Mouse (Mus musculus) lung, postnatal 0 days (tissue): ENCODE measurements at regions not wholly inside any gene's neighbourhood (a gene's known extent, or its start where the extent isn't known, plus 50 kb on each side); places are given as distances from the start of the nearest gene placed in this dataset.

Experiments used
- ATAC-seq: fragments of 200-750 bp; cut with Nextera tagmentation; 2 replicates; pipeline ENCODE4 v1.8.0; 2017; ENCODE audit warnings: moderate library complexity
- DNase-seq: peaks from one replicate; pipeline ENCODE4 v3.0.0-alpha.2; 2016; ENCODE audit warnings: low spot score
- H3K27ac ChIP-seq: fragments of 300-500 bp; sonication (generic); 2 replicates; pipeline ENCODE4 v1.5.1; 2014; ENCODE audit warnings: antibody characterized with exemption, mild to moderate bottlenecking, low read length, mixed read lengths
- H3K27me3 ChIP-seq: fragments of 300-500 bp; sonication (generic); replicated peaks from 2 replicates; pipeline ENCODE4 v1.6.1; 2014; ENCODE audit warnings: low read length, mixed read lengths; ENCODE audit not compliant: insufficient read depth
- H3K36me3 ChIP-seq: fragments of 300-500 bp; sonication (generic); 2 replicates; pipeline ENCODE4 v1.6.1; 2014; ENCODE audit warnings: low read length, mixed read lengths; ENCODE audit not compliant: insufficient read depth
- H3K4me1 ChIP-seq: fragments of 300-500 bp; sonication (generic); 2 replicates; pipeline ENCODE4 v1.6.1; 2014; ENCODE audit warnings: antibody characterized with exemption, low read depth, low read length, mixed read lengths; ENCODE audit not compliant: insufficient read depth
- H3K4me2 ChIP-seq: fragments of 300-500 bp; sonication (generic); replicated peaks from 2 replicates; pipeline ENCODE4 v1.6.1; 2014; ENCODE audit warnings: low read depth, mild to moderate bottlenecking, low read length, moderate library complexity, mixed read lengths
- H3K4me3 ChIP-seq: fragments of 300-500 bp; sonication (generic); 2 replicates; pipeline ENCODE4 v1.5.1; 2014; ENCODE audit warnings: low read depth, low read length
- H3K9ac ChIP-seq: fragments of 300-500 bp; sonication (generic); replicated peaks from 2 replicates; pipeline ENCODE4 v1.6.1; 2014; ENCODE audit warnings: low read depth, mild to moderate bottlenecking
- H3K9me3 ChIP-seq: fragments of 300-500 bp; sonication (generic); 2 replicates; pipeline ENCODE4 v1.6.1; 2016; ENCODE audit warnings: low read length, mixed read lengths
- CTCF ChIP-seq: IDR thresholded peaks from 2 replicates; pipeline ENCODE4 v1.5.1; 2016; ENCODE audit warnings: antibody characterized with exemption, mild to moderate bottlenecking
- EP300 ChIP-seq: IDR thresholded peaks from 2 replicates; pipeline ENCODE4 v1.6.1; 2016; ENCODE audit warnings: antibody characterized with exemption, mild to moderate bottlenecking, control low read depth
- WGBS: fragments of 180-500 bp; shearing (Covaris S2); extraction: QIAGEN DNeasy Blood & Tissue Kit; methylation state at CpG from one replicate; pipeline ENCODE4 v1.1.7; 2014; 5-methylcytosine and 5-hydroxymethylcytosine counted together

- Histone ChIP-seq H3K9me3 (no peaks in the 10 kb centered on the region), H3K9ac (no peak overlapping the region), H3K4me1 (no peaks in the 10 kb centered on the region; the same call in 1 of the 2 replicates), H3K36me3 (no peaks in the 10 kb centered on the region), H3K4me3 (no peak overlapping the region), H3K27me3 (no peaks in the 10 kb centered on the region), H3K4me2 (no peak overlapping the region), H3K27ac (no peak overlapping the region)
- ATAC-seq = no peak
- DNase-seq = no peak
- no peak for TF ChIP-seq CTCF
- TF ChIP-seq EP300 = no peak
- 50% methylated on average over 8 of the region's 8 CpGs for WGBS
These were observed 1150.7 kb downstream of the Mrps31 start for GRCm38 (mm10) chr8:23561683-23562385.

DNA sequence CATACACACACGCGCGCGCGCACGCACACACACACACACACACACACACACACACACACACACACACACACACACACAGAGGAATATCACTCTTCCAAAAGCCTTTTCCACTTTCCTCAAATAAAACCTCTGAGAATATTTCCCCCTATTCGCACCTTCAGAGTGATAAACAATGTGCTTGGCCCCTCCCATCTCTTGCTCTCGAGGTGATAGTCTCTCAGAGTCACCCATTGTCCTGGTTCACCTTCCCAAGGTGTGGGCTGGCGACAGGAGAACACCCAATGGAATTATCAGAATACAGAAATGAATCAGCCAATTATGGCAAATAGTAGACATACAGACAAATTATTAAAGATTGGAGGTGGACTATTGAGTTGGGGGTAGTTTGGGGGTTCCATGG is 1151.3 kb downstream of the Mrps31 start:
- H3K4me1 ChIP-seq = no peaks in the 10 kb centered on the region; the same call in 1 of the 2 replicates
- H3K36me3 ChIP-seq = no peaks in the 10 kb centered on the region
- no peak overlapping the region for H3K4me2 ChIP-seq
- WGBS = 36% methylated on average over 9 of the region's 9 CpGs
- H3K27ac ChIP-seq = no peak overlapping the region
- H3K4me3 ChIP-seq = no peak overlapping the region
- ATAC-seq (no peak), DNase-seq (no peak)
- no peak overlapping the region for H3K9ac ChIP-seq
- H3K27me3 ChIP-seq = no peaks in the 10 kb centered on the region
- TF ChIP-seq CTCF = no peak
- no peak for TF ChIP-seq EP300
- H3K9me3 ChIP-seq = no peaks in the 10 kb centered on the region

- no peak for ATAC-seq
These were observed 1152.2 kb downstream of the Mrps31 start for GRCm38 (mm10) chr8:23563065-23564020.

DNA sequence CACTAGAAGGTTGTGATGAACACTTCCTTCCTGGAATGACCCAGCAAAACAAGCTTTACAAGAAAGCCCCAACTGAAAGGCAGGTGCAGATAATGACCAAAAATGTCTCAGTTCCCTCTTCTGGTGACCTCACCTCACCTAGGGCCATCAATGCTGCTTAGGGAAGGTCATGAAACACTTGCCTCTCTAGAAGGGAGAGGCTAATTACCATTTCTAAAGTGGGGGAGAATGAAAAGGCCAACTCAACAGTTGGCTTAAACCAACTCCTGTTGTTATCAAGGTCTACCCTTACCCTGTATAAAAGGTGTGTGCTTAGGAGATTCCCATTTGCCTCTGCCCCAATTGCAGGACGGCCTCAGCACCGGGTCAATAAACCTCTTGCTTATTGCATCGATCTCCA is 1156.7 kb downstream of the Mrps31 start:
- Histone ChIP-seq H3K27me3 (no peaks in the 10 kb centered on the region), H3K4me3 (no peak overlapping the region), H3K4me2 (no peak overlapping the region), H3K9ac (no peak overlapping the region), H3K9me3 (no peaks in the 10 kb centered on the region), H3K36me3 (no peaks in the 10 kb centered on the region), H3K27ac (no peak overlapping the region), H3K4me1 (no peaks in the 10 kb centered on the region; the same call in 1 of the 2 replicates)
- 86% methylated on average over 3 of the region's 3 CpGs for WGBS
- ATAC-seq = no peak
- DNase-seq = no peak
- TF ChIP-seq EP300 = no peak
- no peak for TF ChIP-seq CTCF

More at GRCm38 (mm10) chr8:23563065-23564020, 1152.2 kb downstream of the Mrps31 start:
- WGBS = 8% methylated on average over 18 of the region's 18 CpGs
- no peak overlapping the region for H3K9ac ChIP-seq
- TF ChIP-seq EP300 (no peak), CTCF (no peak)
- H3K36me3 ChIP-seq = no peaks in the 10 kb centered on the region
- no peak overlapping the region for H3K4me3 ChIP-seq
- H3K27me3 ChIP-seq = no peaks in the 10 kb centered on the region
- no peaks in the 10 kb centered on the region for H3K9me3 ChIP-seq
- no peaks in the 10 kb centered on the region; the same call in 1 of the 2 replicates for H3K4me1 ChIP-seq
- no peak for DNase-seq
- H3K27ac ChIP-seq = no peak overlapping the region
- no peak overlapping the region for H3K4me2 ChIP-seq

GRCm38 (mm10) chr8:23571338-23571737 is 1154.3 kb downstream of the Adam3 start:
- WGBS = 84% methylated on average over 1 of the region's 1 CpGs

DNA sequence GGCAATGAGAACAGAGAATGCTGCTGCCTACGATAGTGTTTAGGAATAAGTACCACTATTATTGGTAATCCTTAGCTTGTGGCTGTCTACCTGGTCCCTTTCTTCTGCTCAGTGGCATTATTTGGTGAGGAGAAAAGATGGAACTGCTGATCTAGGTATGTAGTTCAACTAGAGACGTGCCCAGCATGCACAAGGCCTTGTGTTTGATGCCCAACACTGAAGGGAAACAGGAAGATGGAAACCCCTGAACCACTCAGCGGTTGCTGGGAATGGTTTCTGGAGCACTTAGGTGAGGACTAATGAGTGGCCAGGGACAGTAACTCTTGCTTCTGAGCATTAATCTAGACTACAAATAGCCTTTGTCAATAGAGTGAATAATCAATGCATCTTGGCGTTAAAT is 1145.5 kb downstream of the Adam3 start:
- Histone ChIP-seq H3K27me3 (no peaks in the 10 kb centered on the region), H3K9ac (no peak overlapping the region), H3K4me2 (no peak overlapping the region), H3K36me3 (no peaks in the 10 kb centered on the region), H3K9me3 (no peaks in the 10 kb centered on the region), H3K4me3 (no peak overlapping the region), H3K4me1 (no peaks in the 10 kb centered on the region), H3K27ac (no peak overlapping the region)
- DNase-seq (no peak), ATAC-seq (no peak)
- TF ChIP-seq CTCF (no peak), EP300 (no peak)
- WGBS = 86% methylated on average over 4 of the region's 4 CpGs

More at GRCm38 (mm10) chr8:23571338-23571737, 1154.3 kb downstream of the Adam3 start:
- no peak overlapping the region for H3K9ac ChIP-seq
- no peaks in the 10 kb centered on the region for H3K36me3 ChIP-seq
- no peak for DNase-seq
- no peaks in the 10 kb centered on the region for H3K4me1 ChIP-seq
- no peak overlapping the region for H3K4me3 ChIP-seq
- no peak overlapping the region for H3K4me2 ChIP-seq
- H3K27me3 ChIP-seq = no peaks in the 10 kb centered on the region
- no peak for ATAC-seq
- no peak overlapping the region for H3K27ac ChIP-seq
- H3K9me3 ChIP-seq = no peaks in the 10 kb centered on the region
- TF ChIP-seq EP300 = no peak
- TF ChIP-seq CTCF = no peak
